Mouse (Mus musculus): ENCODE data around the gene Nucb1. TPM values are rescaled to one million over a fixed set of nuclear protein-coding genes. Genes with fewer than 3 reads are reported as not detected.

Gene Nucb1
- polyA plus RNA-seq, 1 experiment from 2014 or later: 190 TPM

GRCm38 (mm10) chr7:45447325-45447990, 62.7 kb downstream of the Nucb1 start:
- no peak overlapping the region for H3K4me3 ChIP-seq (ENCODE audit: low read length)
- no peak overlapping the region for H3K9ac ChIP-seq (ENCODE audit: low read depth, low read length)
- H3K4me2 ChIP-seq (replicated peaks; ENCODE audit: low read depth, low read length): no peak overlapping the region
- no peak for ATAC-seq (ENCODE audit: low FRiP score, low TSS enrichment)
- WGBS: 34% methylated on average over 11 of the region's 11 CpGs
- H3K36me3 ChIP-seq (ENCODE audit: control insufficient read depth, insufficient read depth, low read length): peaks cover 53% of the 10 kb centered on the region
- H3K9me3 ChIP-seq (ENCODE audit: control insufficient read depth, low read length): no peaks in the 10 kb centered on the region
- 0 out of 2 replicates have a peak, but pooled peaks cover 3% of the 10 kb centered on the region for H3K4me1 ChIP-seq (ENCODE audit: control insufficient read depth, insufficient read depth, low read length)
- H3K27ac ChIP-seq (ENCODE audit: low read depth, low read length): no peak overlapping the region
- H3K27me3 ChIP-seq (ENCODE audit: control insufficient read depth, insufficient read depth, low read length): no peaks in the 10 kb centered on the region

- no peak overlapping the region for H3K27ac ChIP-seq (ENCODE audit: low read depth, low read length)
- no peak overlapping the region for H3K9ac ChIP-seq (ENCODE audit: low read depth, low read length)
- peaks cover 49% of the 10 kb centered on the region for H3K36me3 ChIP-seq (ENCODE audit: control insufficient read depth, insufficient read depth, low read length)
- H3K4me3 ChIP-seq (ENCODE audit: low read length): no peak overlapping the region
- 0 out of 2 replicates have a peak, but pooled peaks cover 3% of the 10 kb centered on the region for H3K4me1 ChIP-seq (ENCODE audit: control insufficient read depth, insufficient read depth, low read length)
- no peak overlapping the region for H3K4me2 ChIP-seq (replicated peaks; ENCODE audit: low read depth, low read length)
- ATAC-seq (ENCODE audit: low FRiP score, low TSS enrichment): no peak
- H3K9me3 ChIP-seq (ENCODE audit: control insufficient read depth, low read length): no peaks in the 10 kb centered on the region
- no peaks in the 10 kb centered on the region for H3K27me3 ChIP-seq (ENCODE audit: control insufficient read depth, insufficient read depth, low read length)
Measured at GRCm38 (mm10) chr7:45446589-45446988, 63.6 kb downstream of the Nucb1 start.

- no peak overlapping the region for H3K27ac ChIP-seq (ENCODE audit: low read depth, low read length)
- H3K4me1 ChIP-seq (ENCODE audit: control insufficient read depth, insufficient read depth, low read length): 0 out of 2 replicates have a peak, but pooled peaks cover 3% of the 10 kb centered on the region
- ATAC-seq (ENCODE audit: low FRiP score, low TSS enrichment): no peak
- no peaks in the 10 kb centered on the region for H3K27me3 ChIP-seq (ENCODE audit: control insufficient read depth, insufficient read depth, low read length)
- 86% methylated on average over 22 of the region's 22 CpGs for WGBS
- H3K9ac ChIP-seq (ENCODE audit: low read depth, low read length): no peak overlapping the region
- H3K9me3 ChIP-seq (ENCODE audit: control insufficient read depth, low read length): no peaks in the 10 kb centered on the region
- H3K4me2 ChIP-seq (replicated peaks; ENCODE audit: low read depth, low read length): no peak overlapping the region
- H3K4me3 ChIP-seq (ENCODE audit: low read length): no peak overlapping the region
- peaks cover 53% of the 10 kb centered on the region for H3K36me3 ChIP-seq (ENCODE audit: control insufficient read depth, insufficient read depth, low read length)
Measured at GRCm38 (mm10) chr7:45443526-45444420, 66.4 kb downstream of the Nucb1 start.

Small RNAs within 50 kb of the gene (microRNA-seq; reads per million reads assigned to microRNA genes)
- not detected for gene Gm22133

Other genes with a start within 250 kb of the Nucb1 start
- gene Slc6a21, start 232.9 kb downstream of the Nucb1 start, polyA plus RNA-seq (2014; fragmentation: Nextera tagmentation; extraction: Ambion mirVana): not detected in 2 replicates
- gene Trpm4, start 176.6 kb downstream of the Nucb1 start, polyA plus RNA-seq (2014; fragmentation: Nextera tagmentation; extraction: Ambion mirVana): 10.1 and 11.3 TPM in 2 replicates
- 1.5 and 2.7 TPM in 2 replicates for gene Hrc, start 175.1 kb downstream of the Nucb1 start, polyA plus RNA-seq (2014; fragmentation: Nextera tagmentation; extraction: Ambion mirVana)
- gene Ppfia3, start 143.4 kb downstream of the Nucb1 start, polyA plus RNA-seq (2014; fragmentation: Nextera tagmentation; extraction: Ambion mirVana): 6.7 and 7.6 TPM in 2 replicates
- 0.57 and 0.66 TPM in 2 replicates for gene Lin7b, start 139.8 kb downstream of the Nucb1 start, polyA plus RNA-seq (2014; fragmentation: Nextera tagmentation; extraction: Ambion mirVana)
- gene Snrnp70, start 114.7 kb downstream of the Nucb1 start, polyA plus RNA-seq (2014; fragmentation: Nextera tagmentation; extraction: Ambion mirVana): 100 and 171 TPM in 2 replicates
- not detected in 2 replicates for gene Kcna7, start 104.8 kb downstream of the Nucb1 start, polyA plus RNA-seq (2014; fragmentation: Nextera tagmentation; extraction: Ambion mirVana)
- 1.3 and 1.4 TPM in 2 replicates for gene Ntf5, start 96.7 kb downstream of the Nucb1 start, polyA plus RNA-seq (2014; fragmentation: Nextera tagmentation; extraction: Ambion mirVana)
- gene Lhb, start 89.6 kb downstream of the Nucb1 start, polyA plus RNA-seq (2014; fragmentation: Nextera tagmentation; extraction: Ambion mirVana): not detected in 2 replicates
- gene Gys1, start 75.6 kb downstream of the Nucb1 start, polyA plus RNA-seq (2014; fragmentation: Nextera tagmentation; extraction: Ambion mirVana): 21.4 and 35.0 TPM in 2 replicates
- gene Ruvbl2, start 72.3 kb downstream of the Nucb1 start, polyA plus RNA-seq (2014; fragmentation: Nextera tagmentation; extraction: Ambion mirVana): 158 and 228 TPM in 2 replicates
- gene Ftl1, start 50.5 kb downstream of the Nucb1 start, polyA plus RNA-seq (2014; fragmentation: Nextera tagmentation; extraction: Ambion mirVana): 3,941 and 4,356 TPM in 2 replicates
- 97.3 and 110 TPM in 2 replicates for gene Bax, start 43.5 kb downstream of the Nucb1 start, polyA plus RNA-seq (2014; fragmentation: Nextera tagmentation; extraction: Ambion mirVana)
- 0.64 and 0.84 TPM in 2 replicates for gene Tulp2, start 28.5 kb downstream of the Nucb1 start, polyA plus RNA-seq (2014; fragmentation: Nextera tagmentation; extraction: Ambion mirVana)
- not detected in 2 replicates for gene Gm45808, start 23.6 kb downstream of the Nucb1 start, polyA plus RNA-seq (2014; fragmentation: Nextera tagmentation; extraction: Ambion mirVana)
- 3.3 and 3.5 TPM in 2 replicates for gene Dhdh, start 21.6 kb downstream of the Nucb1 start, polyA plus RNA-seq (2014; fragmentation: Nextera tagmentation; extraction: Ambion mirVana)
- 13.4 and 15.7 TPM in 2 replicates for gene Ppp1r15a, start 15.9 kb upstream of the Nucb1 start, polyA plus RNA-seq (2014; fragmentation: Nextera tagmentation; extraction: Ambion mirVana)
- gene Plekha4, start 15.9 kb upstream of the Nucb1 start, polyA plus RNA-seq (2014; fragmentation: Nextera tagmentation; extraction: Ambion mirVana): 4.7 and 5.1 TPM in 2 replicates
- 12.8 and 13.5 TPM in 2 replicates for gene Hsd17b14, start 44.5 kb upstream of the Nucb1 start, polyA plus RNA-seq (2014; fragmentation: Nextera tagmentation; extraction: Ambion mirVana)
- gene Bcat2, start 59.7 kb upstream of the Nucb1 start, polyA plus RNA-seq (2014; fragmentation: Nextera tagmentation; extraction: Ambion mirVana): 61.1 and 73.7 TPM in 2 replicates
- not detected in 2 replicates for gene Fgf21, start 105.1 kb upstream of the Nucb1 start, polyA plus RNA-seq (2014; fragmentation: Nextera tagmentation; extraction: Ambion mirVana)
- gene Fut1, start 106.9 kb upstream of the Nucb1 start, polyA plus RNA-seq (2014; fragmentation: Nextera tagmentation; extraction: Ambion mirVana): 0.14 TPM in 2 replicates
- gene Izumo1, start 111.4 kb upstream of the Nucb1 start, polyA plus RNA-seq (2014; fragmentation: Nextera tagmentation; extraction: Ambion mirVana): 0.11 and 0.23 TPM in 2 replicates
- gene Rasip1, start 117.1 kb upstream of the Nucb1 start, polyA plus RNA-seq (2014; fragmentation: Nextera tagmentation; extraction: Ambion mirVana): 12.1 and 18.7 TPM in 2 replicates
- 3.6 and 5.0 TPM in 2 replicates for gene Mamstr, start 129.6 kb upstream of the Nucb1 start, polyA plus RNA-seq (2014; fragmentation: Nextera tagmentation; extraction: Ambion mirVana)
- gene Fut2, start 156.0 kb upstream of the Nucb1 start, polyA plus RNA-seq (2014; fragmentation: Nextera tagmentation; extraction: Ambion mirVana): 0.26 and 0.31 TPM in 2 replicates
- 0.20 and 0.27 TPM in 2 replicates for gene Ntn5, start 173.6 kb upstream of the Nucb1 start, polyA plus RNA-seq (2014; fragmentation: Nextera tagmentation; extraction: Ambion mirVana)
- gene Sec1, start 184.0 kb upstream of the Nucb1 start, polyA plus RNA-seq (2014; fragmentation: Nextera tagmentation; extraction: Ambion mirVana): 0.17 and 0.28 TPM in 2 replicates
- gene Car11, start 189.4 kb upstream of the Nucb1 start, polyA plus RNA-seq (2014; fragmentation: Nextera tagmentation; extraction: Ambion mirVana): 6.9 and 11.9 TPM in 2 replicates
- gene Dbp, start 194.7 kb upstream of the Nucb1 start, polyA plus RNA-seq (2014; fragmentation: Nextera tagmentation; extraction: Ambion mirVana): 6.6 and 7.7 TPM in 2 replicates
- 1,328 and 1,679 TPM in 2 replicates for gene Rpl18, start 205.1 kb upstream of the Nucb1 start, polyA plus RNA-seq (2014; fragmentation: Nextera tagmentation; extraction: Ambion mirVana)
- 16.8 and 23.9 TPM in 2 replicates for gene Sphk2, start 207.6 kb upstream of the Nucb1 start, polyA plus RNA-seq (2014; fragmentation: Nextera tagmentation; extraction: Ambion mirVana)
- 1.2 and 2.1 TPM in 2 replicates for gene Fam83e, start 210.8 kb upstream of the Nucb1 start, polyA plus RNA-seq (2014; fragmentation: Nextera tagmentation; extraction: Ambion mirVana)
- 0.29 TPM in 1 of 2 replicates, not detected in the other for gene Spaca4, start 215.4 kb upstream of the Nucb1 start, polyA plus RNA-seq (2014; fragmentation: Nextera tagmentation; extraction: Ambion mirVana)